Mouse (Mus musculus) hindbrain, embryonic 12.5 days (tissue): ENCODE data around the gene Ccnjl. TPM values are rescaled to one million over a fixed set of nuclear protein-coding genes. Genes with fewer than 3 reads are reported as not detected.

Experiments used
- polyA plus RNA-seq: library from polyadenylated mRNA; unstranded; fragments of >200 nt; fragmentation: Nextera tagmentation; extraction: Ambion mirVana; gene quantifications from 2 replicates; pipeline ENCODE4 v1.2.1, GENCODE M21; 2016

Ccnjl gene
- polyA plus RNA-seq, 1 experiment from 2014 or later: 29.6 TPM

Other genes starting within 250 kb of the Ccnjl start
- gene Pttg1, start 102.5 kb upstream of the Ccnjl start, polyA plus RNA-seq: 69.8 and 85.6 TPM in 2 replicates
- gene Slu7, start 95.0 kb upstream of the Ccnjl start, polyA plus RNA-seq: 74.0 and 75.0 TPM in 2 replicates
- 5.2 and 5.4 TPM in 2 replicates for gene C1qtnf2, start 54.5 kb upstream of the Ccnjl start, polyA plus RNA-seq
- 6.5 and 8.1 TPM in 2 replicates for gene 4933415A04Rik, start 58.3 kb downstream of the Ccnjl start, polyA plus RNA-seq
- not detected in 2 replicates for gene Fabp6, start 72.8 kb downstream of the Ccnjl start, polyA plus RNA-seq
- gene Pwwp2a, start 153.2 kb downstream of the Ccnjl start, polyA plus RNA-seq: 50.1 and 51.0 TPM in 2 replicates
- 77.5 and 79.4 TPM in 2 replicates for gene Ttc1, start 219.2 kb downstream of the Ccnjl start, polyA plus RNA-seq